Mouse (Mus musculus): ENCODE measurements around the gene Slco1a6. TPM values are rescaled to one million over a fixed set of nuclear protein-coding genes. Genes with fewer than 3 reads are reported as not detected.
"Not testable (repeated sequence)": the region's sequence is repeated elsewhere in the genome, so short reads cannot be mapped to it uniquely, and the experiment has no call there.

Gene Slco1a6
- total RNA-seq, 2 experiments from 2014 or later, result not detected

- no peak for TF ChIP-seq CTCF (conservative IDR thresholded peaks at IDR 0.05)
- no peak for DNase-seq (ENCODE audit: low spot score in 2 of 2)
- no peak overlapping the region for H3K4me3 ChIP-seq
- no peak overlapping the region for H3K27ac ChIP-seq
Measured at GRCm38 (mm10) chr6:142148371-142148770, 60.0 kb downstream of the Slco1a6 start.

- no peak for DNase-seq (ENCODE audit: low spot score in 2 of 2)
Measured at GRCm38 (mm10) chr6:142111667-142112305, 96.5 kb downstream of the Slco1a6 start.

GRCm38 (mm10) chr6:142091126-142091525 is 117.2 kb downstream of the Slco1a6 start:
- DNase-seq (ENCODE audit: low spot score in 2 of 2), result no peak

More at GRCm38 (mm10) chr6:142111667-142112305, 96.5 kb downstream of the Slco1a6 start:
- TF ChIP-seq CTCF (conservative IDR thresholded peaks at IDR 0.05), result no peak
- H3K27ac ChIP-seq, result no peak overlapping the region
- no peak overlapping the region for H3K4me3 ChIP-seq

GRCm38 (mm10) chr6:142058281-142058680 is 150.0 kb downstream of the Slco1a6 start:
- not testable (repeated sequence) for DNase-seq (ENCODE audit: low spot score in 2 of 2); H3K4me3 ChIP-seq; H3K27ac ChIP-seq

More at GRCm38 (mm10) chr6:142091126-142091525, 117.2 kb downstream of the Slco1a6 start:
- no peak for TF ChIP-seq CTCF (conservative IDR thresholded peaks at IDR 0.05)
- H3K4me3 ChIP-seq, result no peak overlapping the region
- no peak overlapping the region for H3K27ac ChIP-seq

- no peak overlapping the region for H3K27ac ChIP-seq
- no peak overlapping the region for H3K4me3 ChIP-seq
- DNase-seq (ENCODE audit: low spot score in 2 of 2), result no peak
- TF ChIP-seq CTCF (conservative IDR thresholded peaks at IDR 0.05), result no peak
Measured at GRCm38 (mm10) chr6:142047689-142048088, 160.6 kb downstream of the Slco1a6 start.

- DNase-seq (ENCODE audit: low spot score in 2 of 2), result no peak
- Histone ChIP-seq H3K4me3 (no peak overlapping the region), H3K27ac (no peak overlapping the region)
- TF ChIP-seq CTCF (conservative IDR thresholded peaks at IDR 0.05), result no peak
Measured at GRCm38 (mm10) chr6:142045746-142046145, 162.6 kb downstream of the Slco1a6 start.

GRCm38 (mm10) chr6:142041896-142042295 is 166.4 kb downstream of the Slco1a6 start:
- Histone ChIP-seq H3K4me3 (no peak overlapping the region), H3K27ac (no peak overlapping the region)
- DNase-seq (ENCODE audit: low spot score in 2 of 2), result no peak
- no peak for TF ChIP-seq CTCF (conservative IDR thresholded peaks at IDR 0.05)

GRCm38 (mm10) chr6:142040306-142041175 is 167.8 kb downstream of the Slco1a6 start:
- DNase-seq (ENCODE audit: low spot score in 2 of 2), result peak; percentile 53
- TF ChIP-seq CTCF (conservative IDR thresholded peaks at IDR 0.05), result peak; percentile 91
- Histone ChIP-seq H3K4me3 (no peak overlapping the region), H3K27ac (no peak overlapping the region; the same call in 1 of the 2 replicates)

GRCm38 (mm10) chr6:142035771-142036170 is 172.6 kb downstream of the Slco1a6 start:
- no peak overlapping the region for H3K27ac ChIP-seq
- no peak for TF ChIP-seq CTCF (conservative IDR thresholded peaks at IDR 0.05)
- no peak for DNase-seq (ENCODE audit: low spot score in 2 of 2)
- no peak overlapping the region for H3K4me3 ChIP-seq

Other genes starting within 250 kb of the Slco1a6 start
- gene Gm6614, start 197.1 kb downstream of the Slco1a6 start, total RNA-seq (2021), result not detected
- gene Iapp, start 89.9 kb upstream of the Slco1a6 start, total RNA-seq (2021), result not detected
- gene Slco1a5, start 114.5 kb upstream of the Slco1a6 start, total RNA-seq (2021), result not detected
- gene Pyroxd1, start 137.1 kb upstream of the Slco1a6 start, total RNA-seq (2021), result 10 to 100 TPM; 12.8 to 15.7 TPM
- gene Recql, start 178.6 kb upstream of the Slco1a6 start, total RNA-seq (2021), result 10 to 100 TPM; 26.7 to 26.9 TPM
- 10 to 100 TPM; 28.6 TPM for gene Golt1b, start 178.7 kb upstream of the Slco1a6 start, total RNA-seq (2021)
- gene Spx, start 204.9 kb upstream of the Slco1a6 start, total RNA-seq (2021), result 1 to 10 TPM; 1.2 to 2.9 TPM

Data from layer of hippocampus, adult 2 months (tissue).